In the genomic region with DNA sequence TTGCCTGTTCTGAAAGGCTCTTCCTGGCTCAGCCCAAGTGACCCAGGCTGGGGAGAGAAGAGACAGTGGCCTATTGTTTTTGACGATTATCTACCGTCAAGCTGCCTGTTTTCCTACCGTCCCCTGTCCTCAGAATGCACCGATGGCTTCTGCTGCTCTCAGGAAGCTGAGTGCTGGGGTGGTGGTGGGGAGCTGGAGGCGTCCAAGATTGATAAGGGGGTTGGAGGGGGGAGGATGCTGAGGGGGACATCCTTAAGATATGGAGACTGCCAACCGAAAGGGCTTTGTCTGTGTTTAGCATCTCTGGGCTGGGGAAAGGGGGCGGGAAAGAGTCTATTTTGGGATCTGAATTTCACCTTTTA, we compare ENCODE assay signal across 11 mouse cellular contexts. TPM values are rescaled to one million over a fixed set of nuclear protein-coding genes. Genes with fewer than 3 reads are reported as not detected.
DNase-seq lines count a peak whose midpoint lies in the region; ATAC-seq and TF ChIP-seq lines count a peak whose summit lies in the region.
"Had no signal": no experiment of that assay in that cellular context is flagged by ENCODE, and none has a peak within 500 bp of the region (broad histone marks: within the 10 kb centered on the region; RNA-seq: fewer than 3 reads in every experiment).

No protein-coding gene starts in this region.

- H3K4me1 ChIP-seq in heart, embryonic 11.5 days (ENCODE audit: control insufficient read depth, insufficient read depth, low read length), result peaks cover 25% of the 10 kb centered on the region
- peaks cover 73% of the 10 kb centered on the region for H3K4me1 ChIP-seq in E14TG2a.4 (replicated peaks; ENCODE audit: low read depth, low read length)
- peaks cover 82% of the 10 kb centered on the region for H3K4me1 ChIP-seq in hindbrain, embryonic 10.5 days (replicated peaks)
- peaks cover 84% of the 10 kb centered on the region for H3K4me1 ChIP-seq in midbrain, embryonic 10.5 days

- WGBS in heart, embryonic 11.5 days (ENCODE audit: insufficient replicate concordance), result 12% methylated on average over 7 of the region's 7 CpGs
- WGBS in hindbrain, embryonic 10.5 days, result 12% methylated on average over 7 of the region's 7 CpGs
- WGBS in midbrain, embryonic 10.5 days, result 21% methylated on average over 7 of the region's 7 CpGs

- no peaks in the 10 kb centered on the region for H3K36me3 ChIP-seq in heart, embryonic 11.5 days (ENCODE audit: control insufficient read depth, insufficient read depth, low read length)
- H3K36me3 ChIP-seq in E14TG2a.4 (ENCODE audit: insufficient read depth, low read length), result peaks cover 18% of the 10 kb centered on the region; the same call in 1 of the 2 replicates
- H3K36me3 ChIP-seq in hindbrain, embryonic 10.5 days, result peaks cover 61% of the 10 kb centered on the region
- H3K36me3 ChIP-seq in midbrain, embryonic 10.5 days, result peaks cover 70% of the 10 kb centered on the region
- H3K36me3 ChIP-seq: liver, embryonic 12.5 days had no signal

- TF ChIP-seq CTCF in E14TG2a.4 (conservative IDR thresholded peaks at IDR 0.05; ENCODE audit: low read length), result no peak

- peaks cover 25% of the 10 kb centered on the region for H3K27me3 ChIP-seq in heart, embryonic 11.5 days (ENCODE audit: control insufficient read depth, insufficient read depth, low read length)
- H3K27me3 ChIP-seq in E14TG2a.4 (ENCODE audit: insufficient read depth, low read length), result peaks cover 57% of the 10 kb centered on the region
- 0 out of 2 replicates have a peak, but pooled peaks cover 3% of the 10 kb centered on the region for H3K27me3 ChIP-seq in hindbrain, embryonic 10.5 days (ENCODE audit: insufficient read depth, poor library complexity, severe bottlenecking)
- H3K27me3 ChIP-seq in midbrain, embryonic 10.5 days (ENCODE audit: low read depth, poor library complexity, severe bottlenecking), result peaks cover 6% of the 10 kb centered on the region; the same call in 1 of the 2 replicates

- no peaks in the 10 kb centered on the region for H3K9me3 ChIP-seq in heart, embryonic 11.5 days (replicated peaks; ENCODE audit: control insufficient read depth, low read length)
- no peaks in the 10 kb centered on the region for H3K9me3 ChIP-seq in E14TG2a.4 (ENCODE audit: low read length)
- H3K9me3 ChIP-seq in hindbrain, embryonic 10.5 days, result no peaks in the 10 kb centered on the region
- no peaks in the 10 kb centered on the region for H3K9me3 ChIP-seq in midbrain, embryonic 10.5 days (replicated peaks)
- H3K9me3 ChIP-seq: liver, embryonic 12.5 days had no signal

- no peak overlapping the region for H3K27ac ChIP-seq in heart, embryonic 11.5 days (ENCODE audit: low read depth, low read length)
- peak overlapping the region; percentile 100 for H3K27ac ChIP-seq in hindbrain, embryonic 10.5 days
- H3K27ac ChIP-seq in midbrain, embryonic 10.5 days (replicated peaks), result peak overlapping the region; percentile 100
- H3K27ac ChIP-seq: liver, embryonic 12.5 days had no signal

- H3K9ac ChIP-seq in heart, embryonic 11.5 days (ENCODE audit: low read depth, low read length), result 0 out of 2 replicates have a peak overlapping the region, but pooled peaks have one; percentile 1
- H3K9ac ChIP-seq: liver, embryonic 12.5 days had no signal

- DNase-seq in heart, adult 11 months, result no peak
- DNase-seq in hindbrain, embryonic 10.5 days (ENCODE audit: low spot score), result no peak
- DNase-seq in midbrain, embryonic 10.5 days (ENCODE audit: low spot score), result no peak
- DNase-seq in layer of hippocampus, postnatal 36 days, result no peak
- no peak for DNase-seq in urinary bladder, adult 2 months (ENCODE audit: low spot score)
- no peak for DNase-seq in cerebellum, postnatal 25 days

- no peak for ATAC-seq in heart, embryonic 11.5 days (replicated peaks; ENCODE audit: insufficient number of reproducible peaks, low FRiP score, low TSS enrichment)
- ATAC-seq: liver, embryonic 12.5 days had no signal

- peak overlapping the region; percentile 96 for H3K4me2 ChIP-seq in heart, embryonic 11.5 days

- H3K4me3 ChIP-seq in heart, embryonic 11.5 days (ENCODE audit: low read depth, low read length), result no peak overlapping the region
- peak overlapping the region; percentile 37 for H3K4me3 ChIP-seq in E14TG2a.4 (replicated peaks; ENCODE audit: low read length)
- peak overlapping the region; percentile 100 for H3K4me3 ChIP-seq in hindbrain, embryonic 10.5 days
- H3K4me3 ChIP-seq in midbrain, embryonic 10.5 days, result peak overlapping the region; percentile 100
- H3K4me3 ChIP-seq: erythroblast, embryonic 14.5 days; liver, embryonic 12.5 days had no signal

RNA-seq across cellular contexts. Expression of gene Msi1, which starts 2.5 kb away (rescaled TPM):
- polyA plus RNA-seq in heart, embryonic 11.5 days (2014; fragmentation: Nextera tagmentation; extraction: Ambion mirVana), result 7.6 and 9.4 TPM in 2 replicates
- 167 and 222 TPM in 2 replicates for polyA plus RNA-seq in hindbrain, embryonic 10.5 days (2016; fragmentation: Nextera tagmentation; extraction: Ambion mirVana)
- polyA plus RNA-seq in midbrain, embryonic 10.5 days (2016; fragmentation: Nextera tagmentation; extraction: Ambion mirVana), result 190 and 232 TPM in 2 replicates
- total RNA-seq in layer of hippocampus, postnatal 36 days (2021), result 10 to 100 TPM; 52.1 to 53.0 TPM
- 1.7 and 3.0 TPM in 2 replicates for polyA plus RNA-seq in urinary bladder, adult 2 months (2012; rRNA removed)

RNA-seq across cellular contexts. Expression of gene Pla2g1b, which starts 34.2 kb away (rescaled TPM):
- polyA plus RNA-seq in heart, embryonic 11.5 days (2014; fragmentation: Nextera tagmentation; extraction: Ambion mirVana), result 1.0 and 1.2 TPM in 2 replicates
- polyA plus RNA-seq in hindbrain, embryonic 10.5 days (2016; fragmentation: Nextera tagmentation; extraction: Ambion mirVana), result 0.51 TPM in 1 of 2 replicates, not detected in the other
- 0.41 and 0.62 TPM in 2 replicates for polyA plus RNA-seq in midbrain, embryonic 10.5 days (2016; fragmentation: Nextera tagmentation; extraction: Ambion mirVana)
- not detected for total RNA-seq in layer of hippocampus, postnatal 36 days (2021)
- polyA plus RNA-seq in urinary bladder, adult 2 months (2012; rRNA removed), result not detected in 2 replicates
- polyA plus RNA-seq: erythroblast, embryonic 14.5 days; heart, postnatal 0 days had no signal

RNA-seq across cellular contexts. Expression of gene Sirt4, which starts 52.6 kb away (rescaled TPM):
- polyA plus RNA-seq in heart, embryonic 11.5 days (2014; fragmentation: Nextera tagmentation; extraction: Ambion mirVana), result 15.8 and 19.2 TPM in 2 replicates
- polyA plus RNA-seq in hindbrain, embryonic 10.5 days (2016; fragmentation: Nextera tagmentation; extraction: Ambion mirVana), result 17.2 and 17.3 TPM in 2 replicates
- polyA plus RNA-seq in midbrain, embryonic 10.5 days (2016; fragmentation: Nextera tagmentation; extraction: Ambion mirVana), result 15.2 and 17.0 TPM in 2 replicates
- 10 to 100 TPM; 46.4 to 50.7 TPM for total RNA-seq in layer of hippocampus, postnatal 36 days (2021)
- 56.1 and 75.8 TPM in 2 replicates for polyA plus RNA-seq in urinary bladder, adult 2 months (2012; rRNA removed)

Comparison
In these comparisons a context has a peak if more than half of its experiments do, and no peak if none do; other contexts are left out.
1. RNA of gene Msi1, which starts 2.5 kb away (polyA plus RNA-seq): 167 to 222 TPM in hindbrain, embryonic 10.5 days and 190 to 232 TPM in midbrain, embryonic 10.5 days; 7.6 to 9.4 TPM in heart, embryonic 11.5 days and 1.7 to 3.0 TPM in urinary bladder, adult 2 months; every median in the first group is over 10 times any median in the second.